ENCODE assay signal across 24 mouse cellular contexts in genomic region chr4:149477078-149477477, GRCm38 (mm10). TPM values are rescaled to one million over a fixed set of nuclear protein-coding genes. Genes with fewer than 3 reads are reported as not detected.
"Had no signal": no experiment of that assay in that cellular context is flagged by ENCODE, and none has a peak within 500 bp of the region (broad histone marks: within the 10 kb centered on the region; RNA-seq: fewer than 3 reads in every experiment).

Gene Tmem274 (plus strand): TSS chr4:149477378.

- H3K4me2 ChIP-seq: lung, embryonic 15.5 days; midbrain, embryonic 11.5 days; midbrain, embryonic 13.5 days; midbrain, embryonic 15.5 days; neural tube, embryonic 12.5 days; stomach, embryonic 15.5 days had no signal

- H3K4me3 ChIP-seq: lung, embryonic 15.5 days; megakaryocyte, embryonic 14.5 days; midbrain, embryonic 13.5 days; midbrain, embryonic 15.5 days; neural tube, embryonic 12.5 days; stomach, embryonic 15.5 days had no signal

- H3K4me1 ChIP-seq: lung, embryonic 15.5 days; midbrain, embryonic 13.5 days; midbrain, embryonic 15.5 days; neural tube, embryonic 12.5 days; stomach, embryonic 15.5 days had no signal

- H3K27ac ChIP-seq: lung, embryonic 15.5 days; macrophage; midbrain, embryonic 13.5 days; midbrain, embryonic 15.5 days; neural tube, embryonic 12.5 days; stomach, embryonic 15.5 days; stomach, postnatal 0 days had no signal

- H3K9me3 ChIP-seq: lung, embryonic 15.5 days; midbrain, embryonic 13.5 days; midbrain, embryonic 15.5 days; stomach, embryonic 15.5 days had no signal

- H3K27me3 ChIP-seq: lung, embryonic 15.5 days; midbrain, embryonic 13.5 days; midbrain, embryonic 15.5 days; neural tube, embryonic 12.5 days; stomach, embryonic 15.5 days had no signal

- ATAC-seq: lung, postnatal 0 days; midbrain, embryonic 13.5 days; midbrain, embryonic 15.5 days had no signal

- H3K9ac ChIP-seq: lung, embryonic 15.5 days; midbrain, embryonic 13.5 days; midbrain, embryonic 15.5 days; neural tube, embryonic 12.5 days; stomach, embryonic 15.5 days had no signal

- DNase-seq: lung, adult 2 months; lung, postnatal 14 days; lung, postnatal 36 days; right cerebral cortex, postnatal 14 days; thymus, adult 2 months; thymus, postnatal 25 days; thymus, postnatal 4 days had no signal

RNA-seq across cellular contexts. Expression of gene Tmem274, which starts in this region (rescaled TPM):
- total RNA-seq: megakaryocyte progenitor cell, adult 5-6 weeks; midbrain, postnatal 0 days; monocyte, adult 5-6 weeks; neutrophil, adult 5-6 weeks had no signal
- polyA plus RNA-seq: lung, adult 2 months; lung, postnatal 0 days; macrophage; midbrain, embryonic 11.5 days; midbrain, embryonic 15.5 days; midbrain, postnatal 0 days; neural tube, embryonic 14.5 days; spleen, adult 2 months; stomach, postnatal 0 days; thymus, adult 2 months; urinary bladder, adult 2 months had no signal
